Mouse (Mus musculus): ENCODE measurements around the gene Rgs9bp. TPM values are rescaled to one million over a fixed set of nuclear protein-coding genes. Genes with fewer than 3 reads are reported as not detected.

The Rgs9bp gene
- polyA plus RNA-seq, 1 experiment from 2014 or later, result 0.32 TPM

DNA sequence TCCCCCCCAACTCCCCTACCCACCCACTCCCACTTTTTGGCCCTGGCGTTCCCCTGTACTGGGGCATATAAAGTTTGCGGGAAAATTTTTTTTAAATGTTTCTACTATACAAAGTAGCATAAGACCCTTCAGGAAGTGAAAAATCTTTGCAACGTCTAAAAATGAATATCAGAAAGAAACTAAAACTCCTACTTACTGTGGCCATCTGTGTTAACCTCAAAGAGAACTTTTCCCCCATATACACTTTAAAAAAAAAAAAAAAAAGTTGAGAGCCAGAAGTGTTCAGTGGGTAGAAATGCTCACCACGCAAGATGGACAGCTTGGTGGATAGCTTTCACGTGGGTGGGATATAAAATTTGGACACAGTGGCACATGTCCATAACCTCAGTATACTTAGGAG is 17.4 kb upstream of the Rgs9bp start:
- 92% methylated on average over 5 of the region's 5 CpGs for WGBS
- peaks cover 7% of the 10 kb centered on the region; the same call in 1 of the 2 replicates for H3K36me3 ChIP-seq (ENCODE audit: control insufficient read depth, insufficient read depth, low read length)

DNA sequence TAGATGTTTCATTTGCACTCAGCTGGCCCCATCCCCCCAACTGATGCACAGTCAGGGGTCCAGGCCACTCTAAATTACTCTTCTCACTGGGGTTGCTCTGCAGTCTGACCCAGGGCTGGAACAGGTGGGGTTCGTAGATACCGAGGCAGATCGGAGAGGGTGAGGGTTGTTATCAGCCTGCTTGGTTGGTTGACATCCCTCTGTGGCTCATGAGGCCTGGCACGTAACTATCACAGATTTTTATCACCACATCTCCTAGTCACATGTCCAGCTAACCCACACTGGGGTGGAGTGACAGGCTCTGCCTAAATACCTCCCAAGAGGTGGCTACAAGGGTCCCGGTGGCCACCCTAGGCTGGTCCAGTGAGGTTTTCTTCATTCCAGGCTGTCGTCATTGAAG is 15.7 kb upstream of the Rgs9bp start:
- H3K4me3 ChIP-seq (ENCODE audit: low read depth, low read length), result no peak overlapping the region
- no peak overlapping the region for H3K4me2 ChIP-seq (ENCODE audit: low read depth, low read length, severe bottlenecking)
- DNase-seq (ENCODE audit: low spot score) (no peak), ATAC-seq (replicated peaks; ENCODE audit: low FRiP score) (no peak)
- no peak overlapping the region for H3K27ac ChIP-seq (ENCODE audit: low read depth, low read length)
- 97% methylated on average over 6 of the region's 6 CpGs for WGBS
- H3K9ac ChIP-seq (ENCODE audit: low read length), result no peak overlapping the region
- peaks cover 7% of the 10 kb centered on the region; the same call in 1 of the 2 replicates for H3K36me3 ChIP-seq (ENCODE audit: control insufficient read depth, insufficient read depth, low read length)
- H3K4me1 ChIP-seq (replicated peaks; ENCODE audit: control insufficient read depth, insufficient read depth, low read length), result no peaks in the 10 kb centered on the region
- H3K27me3 ChIP-seq (ENCODE audit: control insufficient read depth, insufficient read depth, low read length), result no peaks in the 10 kb centered on the region
- no peaks in the 10 kb centered on the region for H3K9me3 ChIP-seq (ENCODE audit: control insufficient read depth, low read length)

More for the DNA sequence above, 17.4 kb upstream of the Rgs9bp start:
- ATAC-seq (replicated peaks; ENCODE audit: low FRiP score), result no peak
- Histone ChIP-seq H3K27me3 (ENCODE audit: control insufficient read depth, insufficient read depth, low read length) (no peaks in the 10 kb centered on the region), H3K9me3 (ENCODE audit: control insufficient read depth, low read length) (no peaks in the 10 kb centered on the region), H3K4me2 (ENCODE audit: low read depth, low read length, severe bottlenecking) (no peak overlapping the region), H3K9ac (ENCODE audit: low read length) (no peak overlapping the region), H3K4me3 (ENCODE audit: low read depth, low read length) (no peak overlapping the region), H3K4me1 (replicated peaks; ENCODE audit: control insufficient read depth, insufficient read depth, low read length) (no peaks in the 10 kb centered on the region), H3K27ac (ENCODE audit: low read depth, low read length) (no peak overlapping the region)
- DNase-seq (ENCODE audit: low spot score), result no peak

DNA sequence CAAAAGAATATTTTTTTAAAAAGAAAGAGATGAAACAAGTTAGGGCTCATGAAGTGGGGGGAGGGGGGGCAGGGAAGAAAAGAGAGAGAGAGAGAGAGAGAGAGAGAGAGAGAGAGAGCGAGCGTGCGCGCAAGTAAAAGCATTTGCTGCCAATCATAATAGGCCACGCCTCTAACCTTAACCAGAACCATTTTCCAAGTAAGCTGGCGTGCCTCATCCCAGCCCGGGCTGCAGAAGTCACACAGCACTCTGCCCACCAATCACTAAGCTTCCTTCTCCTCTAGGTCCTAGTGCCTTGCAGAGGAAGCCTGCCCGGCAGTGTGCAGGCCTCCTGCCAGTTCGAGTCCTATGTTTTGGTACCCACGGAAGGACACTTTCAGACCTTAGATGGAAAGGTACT is 14.6 kb upstream of the Rgs9bp start:
- H3K36me3 ChIP-seq (ENCODE audit: control insufficient read depth, insufficient read depth, low read length), result peaks cover 7% of the 10 kb centered on the region; the same call in 1 of the 2 replicates
- H3K27ac ChIP-seq (ENCODE audit: low read depth, low read length), result no peak overlapping the region
- H3K27me3 ChIP-seq (ENCODE audit: control insufficient read depth, insufficient read depth, low read length), result no peaks in the 10 kb centered on the region
- H3K4me1 ChIP-seq (replicated peaks; ENCODE audit: control insufficient read depth, insufficient read depth, low read length), result no peaks in the 10 kb centered on the region
- H3K4me3 ChIP-seq (ENCODE audit: low read depth, low read length), result no peak overlapping the region
- H3K4me2 ChIP-seq (ENCODE audit: low read depth, low read length, severe bottlenecking), result no peak overlapping the region
- no peaks in the 10 kb centered on the region for H3K9me3 ChIP-seq (ENCODE audit: control insufficient read depth, low read length)
- H3K9ac ChIP-seq (ENCODE audit: low read length), result no peak overlapping the region
- ATAC-seq (replicated peaks; ENCODE audit: low FRiP score) (no peak), DNase-seq (ENCODE audit: low spot score) (no peak)
- 92% methylated on average over 10 of the region's 10 CpGs for WGBS

DNA sequence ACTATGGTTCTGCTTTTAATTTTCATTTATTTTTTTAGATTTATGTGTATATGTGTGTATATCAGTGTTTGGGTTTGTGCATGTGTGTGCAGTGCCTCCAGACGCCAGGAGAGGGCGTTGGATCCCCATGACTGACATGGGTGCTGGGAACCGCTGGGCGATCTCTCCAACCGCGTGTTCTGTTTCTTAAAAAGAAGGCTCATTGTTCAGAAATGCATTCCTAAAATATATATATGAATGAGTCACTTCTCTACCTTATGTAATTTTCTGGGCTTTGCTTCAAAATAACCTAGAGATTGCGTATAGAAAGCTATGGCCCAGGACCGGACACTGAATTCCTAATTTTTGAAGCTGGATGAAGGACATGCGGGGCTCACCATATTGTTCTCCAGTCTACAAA is 14.1 kb upstream of the Rgs9bp start:
- Histone ChIP-seq H3K4me2 (ENCODE audit: low read depth, low read length, severe bottlenecking) (no peak overlapping the region), H3K27ac (ENCODE audit: low read depth, low read length) (no peak overlapping the region), H3K9me3 (ENCODE audit: control insufficient read depth, low read length) (no peaks in the 10 kb centered on the region), H3K4me3 (ENCODE audit: low read depth, low read length) (no peak overlapping the region), H3K9ac (ENCODE audit: low read length) (no peak overlapping the region), H3K27me3 (ENCODE audit: control insufficient read depth, insufficient read depth, low read length) (no peaks in the 10 kb centered on the region), H3K4me1 (replicated peaks; ENCODE audit: control insufficient read depth, insufficient read depth, low read length) (no peaks in the 10 kb centered on the region), H3K36me3 (ENCODE audit: control insufficient read depth, insufficient read depth, low read length) (peaks cover 7% of the 10 kb centered on the region; the same call in 1 of the 2 replicates)
- DNase-seq (ENCODE audit: low spot score), result no peak
- 95% methylated on average over 9 of the region's 9 CpGs for WGBS
- ATAC-seq (replicated peaks; ENCODE audit: low FRiP score), result no peak

DNA sequence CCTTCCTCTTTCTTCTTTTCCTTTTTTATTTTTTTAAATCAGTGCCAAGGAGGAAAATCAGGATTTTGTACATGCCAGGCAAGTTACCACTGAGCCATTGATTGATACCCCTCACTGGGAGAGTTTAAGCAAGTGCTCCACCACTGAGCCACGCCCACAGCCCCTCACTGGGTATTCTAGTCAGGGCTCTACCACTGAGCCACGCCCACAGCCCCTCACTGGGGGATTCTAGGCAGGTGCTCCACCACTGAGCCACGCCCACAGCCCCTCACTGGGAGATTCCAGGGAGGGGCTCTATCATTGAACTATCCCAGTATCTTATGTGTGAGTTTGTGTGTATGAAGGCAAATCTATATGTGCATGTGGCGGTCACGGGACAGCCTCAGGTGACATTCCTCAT is 8.9 kb upstream of the Rgs9bp start:
- Histone ChIP-seq H3K9ac (ENCODE audit: low read length) (no peak overlapping the region), H3K4me2 (ENCODE audit: low read depth, low read length, severe bottlenecking) (no peak overlapping the region), H3K27ac (ENCODE audit: low read depth, low read length) (no peak overlapping the region), H3K9me3 (ENCODE audit: control insufficient read depth, low read length) (no peaks in the 10 kb centered on the region), H3K27me3 (ENCODE audit: control insufficient read depth, insufficient read depth, low read length) (no peaks in the 10 kb centered on the region), H3K4me3 (ENCODE audit: low read depth, low read length) (no peak overlapping the region), H3K4me1 (replicated peaks; ENCODE audit: control insufficient read depth, insufficient read depth, low read length) (no peaks in the 10 kb centered on the region), H3K36me3 (ENCODE audit: control insufficient read depth, insufficient read depth, low read length) (no peaks in the 10 kb centered on the region)
- WGBS, result 87% methylated on average over 5 of the region's 5 CpGs
- DNase-seq (ENCODE audit: low spot score) (no peak), ATAC-seq (replicated peaks; ENCODE audit: low FRiP score) (no peak)

DNA sequence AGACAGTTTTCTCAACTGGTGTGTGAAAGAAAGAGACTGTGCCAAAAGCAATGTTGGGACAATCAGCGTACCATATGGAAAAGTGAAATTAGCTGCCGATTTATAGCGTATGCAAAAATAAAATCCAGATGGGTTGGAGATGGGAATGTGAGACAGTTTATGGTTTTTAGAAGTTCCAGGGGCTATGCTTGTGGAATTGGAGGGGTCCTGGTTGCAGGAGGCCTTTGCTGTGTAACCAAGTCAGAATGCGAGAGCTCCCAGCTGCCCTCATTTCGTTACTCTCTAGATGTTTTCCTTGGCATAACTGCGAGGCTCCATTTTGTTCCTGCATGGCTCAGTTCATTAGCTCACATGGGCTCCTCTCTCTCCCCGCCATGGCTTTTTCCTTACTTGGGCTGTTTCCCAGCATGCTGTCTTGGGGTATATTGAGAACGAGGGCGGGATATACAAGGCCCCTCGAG is 5.4 kb upstream of the Rgs9bp start:
- Histone ChIP-seq H3K4me2 (ENCODE audit: low read depth, low read length, severe bottlenecking) (no peak overlapping the region), H3K27me3 (ENCODE audit: control insufficient read depth, insufficient read depth, low read length) (no peaks in the 10 kb centered on the region), H3K36me3 (ENCODE audit: control insufficient read depth, insufficient read depth, low read length) (no peaks in the 10 kb centered on the region), H3K9me3 (ENCODE audit: control insufficient read depth, low read length) (no peaks in the 10 kb centered on the region), H3K4me1 (replicated peaks; ENCODE audit: control insufficient read depth, insufficient read depth, low read length) (peaks cover 5% of the 10 kb centered on the region; the same call in 1 of the 2 replicates), H3K27ac (ENCODE audit: low read depth, low read length) (no peak overlapping the region), H3K4me3 (ENCODE audit: low read depth, low read length) (no peak overlapping the region), H3K9ac (ENCODE audit: low read length) (no peak overlapping the region)
- 92% methylated on average over 10 of the region's 10 CpGs for WGBS
- DNase-seq (ENCODE audit: low spot score) (no peak), ATAC-seq (replicated peaks; ENCODE audit: low FRiP score) (no peak)

DNA sequence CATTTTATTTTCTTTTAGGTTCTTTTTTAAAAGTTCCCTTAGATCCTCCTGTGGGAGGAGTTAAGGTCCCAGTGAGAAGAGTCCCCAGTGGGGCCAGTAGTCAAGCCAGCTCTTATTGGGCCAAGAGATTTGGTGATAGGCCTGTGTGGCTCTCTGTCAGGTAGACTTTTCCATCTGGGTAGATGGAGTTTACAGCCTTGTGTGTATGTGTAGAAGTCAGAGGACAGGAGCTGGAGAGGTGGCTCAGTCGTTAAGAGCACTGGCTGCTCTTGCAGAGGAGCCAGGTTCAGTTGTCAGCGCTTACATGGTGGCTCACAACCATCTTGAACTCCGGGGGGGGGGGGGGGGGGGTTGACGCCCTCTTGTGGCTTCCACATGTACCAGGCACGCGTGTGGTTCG is 4.1 kb upstream of the Rgs9bp start:
- H3K4me2 ChIP-seq (ENCODE audit: low read depth, low read length, severe bottlenecking), result no peak overlapping the region
- 82% methylated on average over 7 of the region's 7 CpGs for WGBS
- no peaks in the 10 kb centered on the region for H3K9me3 ChIP-seq (ENCODE audit: control insufficient read depth, low read length)
- no peak overlapping the region for H3K9ac ChIP-seq (ENCODE audit: low read length)
- no peak for DNase-seq (ENCODE audit: low spot score)
- H3K36me3 ChIP-seq (ENCODE audit: control insufficient read depth, insufficient read depth, low read length), result no peaks in the 10 kb centered on the region
- ATAC-seq (replicated peaks; ENCODE audit: low FRiP score), result no peak
- no peak overlapping the region for H3K4me3 ChIP-seq (ENCODE audit: low read depth, low read length)
- no peak overlapping the region for H3K27ac ChIP-seq (ENCODE audit: low read depth, low read length)
- H3K4me1 ChIP-seq (replicated peaks; ENCODE audit: control insufficient read depth, insufficient read depth, low read length), result peaks cover 7% of the 10 kb centered on the region; the same call in 1 of the 2 replicates
- peaks cover 8% of the 10 kb centered on the region for H3K27me3 ChIP-seq (ENCODE audit: control insufficient read depth, insufficient read depth, low read length)

DNA sequence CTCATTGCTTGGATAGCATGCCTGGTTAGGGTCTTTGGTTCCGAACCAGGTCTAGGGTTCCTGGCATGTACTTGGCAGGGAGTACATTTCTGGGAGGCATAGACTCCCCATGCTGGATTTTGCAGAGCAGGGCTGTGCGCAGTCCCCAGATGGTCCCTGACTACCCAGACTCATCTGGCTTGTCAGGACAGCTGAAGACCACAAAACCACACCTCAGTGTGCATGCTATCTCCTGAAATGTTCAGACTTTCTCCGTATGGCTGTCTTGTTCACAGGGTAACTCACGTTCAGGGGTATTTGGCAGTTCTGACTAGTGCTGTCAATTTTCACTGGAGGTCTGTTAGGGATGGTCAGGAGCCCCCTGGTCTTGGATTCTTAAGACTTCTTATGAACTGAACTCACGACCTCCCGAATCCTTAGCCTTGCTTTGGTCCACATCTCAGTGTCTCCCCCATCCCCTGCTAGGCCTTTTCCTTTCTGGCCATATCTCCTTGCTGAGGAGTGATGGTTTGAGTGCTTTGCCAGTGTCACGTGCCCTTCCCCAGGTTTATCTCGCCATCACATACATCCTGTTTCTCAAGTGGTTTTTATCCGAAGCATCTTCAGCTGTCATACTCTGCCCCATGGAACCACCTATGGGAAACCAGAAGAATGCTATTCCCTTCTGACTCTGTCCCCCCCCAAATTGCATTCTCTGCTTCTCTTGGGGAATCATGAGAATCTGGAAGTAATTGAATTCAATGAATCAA is 3.5 kb upstream of the Rgs9bp start:
- DNase-seq (ENCODE audit: low spot score) (no peak), ATAC-seq (replicated peaks; ENCODE audit: low FRiP score) (no peak)
- H3K27ac ChIP-seq (ENCODE audit: low read depth, low read length), result no peak overlapping the region
- no peaks in the 10 kb centered on the region for H3K9me3 ChIP-seq (ENCODE audit: control insufficient read depth, low read length)
- H3K27me3 ChIP-seq (ENCODE audit: control insufficient read depth, insufficient read depth, low read length), result peaks cover 14% of the 10 kb centered on the region
- no peak overlapping the region for H3K4me3 ChIP-seq (ENCODE audit: low read depth, low read length)
- H3K36me3 ChIP-seq (ENCODE audit: control insufficient read depth, insufficient read depth, low read length), result no peaks in the 10 kb centered on the region
- no peak overlapping the region for H3K4me2 ChIP-seq (ENCODE audit: low read depth, low read length, severe bottlenecking)
- 93% methylated on average over 9 of the region's 9 CpGs for WGBS
- no peak overlapping the region for H3K9ac ChIP-seq (ENCODE audit: low read length)
- H3K4me1 ChIP-seq (replicated peaks; ENCODE audit: control insufficient read depth, insufficient read depth, low read length), result peaks cover 12% of the 10 kb centered on the region; the same call in 1 of the 2 replicates

DNA sequence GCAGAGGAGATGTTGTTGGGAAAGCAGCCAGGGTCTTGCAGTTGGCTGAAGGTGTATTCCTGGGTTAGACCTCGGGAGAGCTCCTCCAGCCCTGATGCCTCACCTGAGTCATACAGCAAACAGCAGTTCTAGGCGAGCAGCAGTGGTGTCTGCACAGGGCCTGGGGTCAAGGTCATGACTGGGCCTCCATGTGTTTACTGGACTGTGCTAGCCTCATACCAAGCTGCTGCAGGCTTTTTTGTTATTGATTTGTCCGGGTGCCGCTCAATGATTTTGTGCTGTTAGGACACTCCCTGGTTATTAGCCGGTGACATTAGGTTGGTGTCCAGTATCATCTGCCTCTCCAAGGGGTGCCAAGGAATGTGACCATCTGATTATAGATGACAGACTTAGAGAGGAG is 2.3 kb upstream of the Rgs9bp start:
- Histone ChIP-seq H3K36me3 (ENCODE audit: control insufficient read depth, insufficient read depth, low read length) (no peaks in the 10 kb centered on the region), H3K4me2 (ENCODE audit: low read depth, low read length, severe bottlenecking) (no peak overlapping the region), H3K27ac (ENCODE audit: low read depth, low read length) (no peak overlapping the region), H3K27me3 (ENCODE audit: control insufficient read depth, insufficient read depth, low read length) (peaks cover 25% of the 10 kb centered on the region), H3K4me1 (replicated peaks; ENCODE audit: control insufficient read depth, insufficient read depth, low read length) (peaks cover 15% of the 10 kb centered on the region; the same call in 1 of the 2 replicates), H3K4me3 (ENCODE audit: low read depth, low read length) (no peak overlapping the region), H3K9me3 (ENCODE audit: control insufficient read depth, low read length) (no peaks in the 10 kb centered on the region), H3K9ac (ENCODE audit: low read length) (no peak overlapping the region)
- no peak for ATAC-seq (replicated peaks; ENCODE audit: low FRiP score)
- 78% methylated on average over 5 of the region's 5 CpGs for WGBS
- no peak for DNase-seq (ENCODE audit: low spot score)
